Mouse (Mus musculus): ENCODE results near the gene Sun1.

GRCm38 (mm10) chr5:139171929-139172328 is 28.5 kb upstream of the Sun1 start:
- no peak for TF ChIP-seq POLR2A (IDR thresholded peaks at IDR 0.05; ENCODE audit: low read depth, low read length)
- no peak for TF ChIP-seq CTCF (IDR thresholded peaks at IDR 0.05; ENCODE audit: borderline replicate concordance, insufficient read depth, low read length)

Data from embryonic fibroblast, embryonic 13.5 days (primary cell).